Mouse (Mus musculus): ENCODE data around the gene Rcor1.

DNA sequence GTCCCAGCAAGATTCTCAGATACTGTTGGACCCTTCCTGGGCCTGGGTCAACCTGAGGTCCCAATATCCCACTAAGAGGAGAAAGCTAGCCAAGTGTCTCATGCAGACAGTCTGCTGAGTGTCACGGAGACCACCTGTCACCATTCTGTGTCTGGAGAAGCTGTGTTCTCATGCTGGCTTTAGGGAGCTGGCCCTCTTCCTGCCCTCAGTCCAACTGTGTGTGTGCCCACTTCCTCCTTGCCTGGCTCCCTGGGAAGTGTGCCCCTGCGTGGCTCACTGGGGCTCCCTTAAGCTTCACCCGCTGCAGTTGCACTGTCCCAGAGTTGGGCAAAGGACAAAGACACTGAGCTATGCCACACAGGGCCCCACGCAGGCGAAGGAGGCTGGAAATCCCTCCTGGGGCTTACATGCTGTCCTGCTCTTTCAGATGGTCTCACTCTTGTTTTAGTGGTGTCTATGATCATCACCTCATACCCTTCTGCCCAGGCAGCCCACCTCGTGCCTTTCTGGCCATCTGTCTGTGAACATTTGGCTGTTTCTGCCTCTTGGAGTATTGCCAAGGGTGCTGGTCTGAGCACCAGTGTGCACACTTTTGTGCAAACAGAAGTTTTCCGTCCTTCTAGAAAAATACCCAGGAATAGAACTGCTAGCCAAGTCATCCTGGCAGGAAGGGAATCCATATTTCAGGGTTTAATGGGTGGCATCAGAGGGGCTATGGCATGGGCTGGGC, 114.0 kb downstream of the Rcor1 start:
- TF ChIP-seq CTCF (IDR thresholded peaks at IDR 0.05; ENCODE audit: control insufficient read depth, insufficient read depth, low read length) (no peak), POLR2A (IDR thresholded peaks at IDR 0.05; ENCODE audit: borderline replicate concordance, control insufficient read depth, low read depth, low read length) (no peak)

Measured in bone marrow, adult 2 months (tissue).